In genomic region chr8:87860905-87861304, GRCm38 (mm10) we compare ENCODE assay signal across 11 mouse cellular contexts.
DNase-seq lines count a peak whose midpoint lies in the region; ATAC-seq lines count a peak whose summit lies in the region.
"Had no signal": no experiment of that assay in that cellular context is flagged by ENCODE, and none has a peak within 500 bp of the region (broad histone marks: within the 10 kb centered on the region; RNA-seq: fewer than 3 reads in every experiment).

No protein-coding gene starts in this region.

- H3K27me3 ChIP-seq in kidney, embryonic 15.5 days = no peaks in the 10 kb centered on the region
- H3K27me3 ChIP-seq in hindbrain, embryonic 13.5 days = no peaks in the 10 kb centered on the region
- no peaks in the 10 kb centered on the region for H3K27me3 ChIP-seq in neural tube, embryonic 12.5 days (replicated peaks)
- H3K27me3 ChIP-seq: CH12.LX had no signal

- peaks cover 52% of the 10 kb centered on the region for H3K4me1 ChIP-seq in kidney, embryonic 15.5 days
- H3K4me1 ChIP-seq in hindbrain, embryonic 13.5 days (replicated peaks) = peaks cover 60% of the 10 kb centered on the region
- H3K4me1 ChIP-seq in neural tube, embryonic 12.5 days = peaks cover 32% of the 10 kb centered on the region

- H3K9me3 ChIP-seq in kidney, embryonic 15.5 days (replicated peaks) = no peaks in the 10 kb centered on the region
- no peaks in the 10 kb centered on the region for H3K9me3 ChIP-seq in hindbrain, embryonic 13.5 days
- H3K9me3 ChIP-seq in neural tube, embryonic 12.5 days = no peaks in the 10 kb centered on the region

- peak overlapping the region; percentile 76 for H3K27ac ChIP-seq in kidney, embryonic 15.5 days
- H3K27ac ChIP-seq in hindbrain, embryonic 13.5 days = peak overlapping the region; percentile 74
- H3K27ac ChIP-seq in neural tube, embryonic 12.5 days = peak overlapping the region; percentile 27; the same call in 1 of the 2 replicates

- ATAC-seq in kidney, embryonic 15.5 days (replicated peaks; ENCODE audit: low FRiP score) = no peak
- ATAC-seq in hindbrain, embryonic 13.5 days (ENCODE audit: low FRiP score) = no peak
- ATAC-seq in neural tube, embryonic 12.5 days (ENCODE audit: low FRiP score, low read depth) = no peak

- H3K4me3 ChIP-seq in kidney, embryonic 15.5 days (replicated peaks) = no peak overlapping the region
- no peak overlapping the region for H3K4me3 ChIP-seq in hindbrain, embryonic 13.5 days
- H3K4me3 ChIP-seq in neural tube, embryonic 12.5 days = no peak overlapping the region

- WGBS in kidney, embryonic 15.5 days = 38% methylated on average over 6 of the region's 6 CpGs
- WGBS in hindbrain, embryonic 13.5 days = 47% methylated on average over 6 of the region's 6 CpGs
- WGBS in neural tube, embryonic 12.5 days = 28% methylated on average over 6 of the region's 6 CpGs

- DNase-seq in kidney, postnatal 36 days = no peak
- DNase-seq in brain, adult 2 months (ENCODE audit: low read depth, low spot score) = peak; percentile 61
- no peak for DNase-seq in cerebellum, adult 11 months
- DNase-seq in thymus, postnatal 10 days (ENCODE audit: low spot score in 2 of 2) = no peak
- DNase-seq: adrenal gland, postnatal 36 days; cerebellum, adult 9-10 months; thymus, postnatal 36 days had no signal

- H3K4me2 ChIP-seq in kidney, embryonic 15.5 days = peak overlapping the region; percentile 37
- 0 out of 2 replicates have a peak overlapping the region, but pooled peaks have one; percentile 4 for H3K4me2 ChIP-seq in hindbrain, embryonic 13.5 days
- H3K4me2 ChIP-seq in neural tube, embryonic 12.5 days (replicated peaks) = peak overlapping the region; percentile 12

- no peak overlapping the region for H3K9ac ChIP-seq in kidney, embryonic 15.5 days
- 0 out of 2 replicates have a peak overlapping the region, but pooled peaks have one; percentile 39 for H3K9ac ChIP-seq in hindbrain, embryonic 13.5 days
- no peak overlapping the region for H3K9ac ChIP-seq in neural tube, embryonic 12.5 days

- H3K36me3 ChIP-seq in kidney, embryonic 15.5 days = no peaks in the 10 kb centered on the region; the same call in 1 of the 2 replicates
- peaks cover 14% of the 10 kb centered on the region for H3K36me3 ChIP-seq in hindbrain, embryonic 13.5 days
- peaks cover 14% of the 10 kb centered on the region; the same call in 1 of the 2 replicates for H3K36me3 ChIP-seq in neural tube, embryonic 12.5 days
